Mouse (Mus musculus) monocyte, adult 2 months (primary cell): ENCODE results near the gene Zc2hc1c.
"Not testable (repeated sequence)": the region's sequence is repeated elsewhere in the genome, so short reads cannot be mapped to it uniquely, and the experiment has no call there.

ENCODE experiments used
- DNase-seq, 2 experiments: peaks; one replicate each; pipeline ENCODE4 v3.0.0; 2022; ENCODE audit warnings: low spot score in 2 of 2, low read depth in 1 of 2

Gene Zc2hc1c

DNA sequence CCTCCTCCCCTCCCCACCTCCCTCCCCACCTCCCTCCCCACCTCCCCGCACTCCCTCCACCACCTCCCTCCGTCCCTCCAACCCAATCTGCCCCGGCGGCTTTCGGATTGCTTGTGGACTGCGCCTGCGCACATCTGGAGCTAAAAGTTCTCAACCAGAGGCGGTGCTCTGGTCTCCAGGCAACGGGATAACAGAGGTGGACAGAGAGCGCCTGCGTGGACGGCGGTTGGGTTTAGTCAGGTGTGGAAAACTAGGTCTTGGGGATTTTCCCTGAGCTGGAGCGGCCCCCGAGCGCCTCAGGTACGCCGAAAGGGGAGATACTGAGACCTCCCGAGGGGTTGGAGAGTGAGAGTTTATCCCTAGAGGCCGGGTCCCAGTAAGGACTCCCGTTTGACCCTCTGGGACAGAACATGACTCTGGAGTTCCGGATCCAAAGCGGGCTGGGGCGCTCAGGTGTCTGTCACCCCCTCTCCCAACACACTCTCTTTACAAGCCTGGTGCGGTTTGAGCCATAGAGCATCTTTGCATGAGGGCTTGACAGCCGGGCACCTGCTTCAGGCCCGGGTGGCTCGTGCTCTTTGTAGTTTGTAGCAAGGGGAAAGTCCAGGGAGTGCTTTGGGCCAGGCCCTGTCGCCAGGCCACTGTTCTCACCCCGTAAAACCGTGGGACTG lies at the start of gene Zc2hc1c:
TSS of gene Zc2hc1c (plus strand) at position 106 of the 671 bp plus-strand sequence.
- DNase-seq, result peak in 1 of 2 experiments; percentile 63

DNA sequence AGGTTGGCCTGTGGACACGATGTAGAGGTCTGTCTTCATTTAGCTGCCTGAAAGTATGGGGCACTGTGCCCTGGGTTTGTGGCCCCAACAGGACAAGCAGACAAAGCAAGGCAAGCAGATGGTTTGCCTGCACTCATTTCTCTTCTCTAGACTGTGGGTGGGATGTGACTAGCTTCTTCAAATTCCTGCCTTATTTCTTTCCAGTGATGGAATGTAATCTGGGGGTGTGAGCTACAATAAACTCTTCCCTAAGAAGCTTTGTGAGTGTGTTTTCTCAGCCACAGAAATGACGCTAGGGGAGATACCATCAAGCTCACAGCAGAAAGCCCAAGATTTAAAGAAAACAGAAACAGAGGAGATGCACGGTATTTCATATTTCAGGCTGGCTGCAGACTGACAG lies 36.3 kb upstream of the Zc2hc1c start:
- DNase-seq, result no peak

DNA sequence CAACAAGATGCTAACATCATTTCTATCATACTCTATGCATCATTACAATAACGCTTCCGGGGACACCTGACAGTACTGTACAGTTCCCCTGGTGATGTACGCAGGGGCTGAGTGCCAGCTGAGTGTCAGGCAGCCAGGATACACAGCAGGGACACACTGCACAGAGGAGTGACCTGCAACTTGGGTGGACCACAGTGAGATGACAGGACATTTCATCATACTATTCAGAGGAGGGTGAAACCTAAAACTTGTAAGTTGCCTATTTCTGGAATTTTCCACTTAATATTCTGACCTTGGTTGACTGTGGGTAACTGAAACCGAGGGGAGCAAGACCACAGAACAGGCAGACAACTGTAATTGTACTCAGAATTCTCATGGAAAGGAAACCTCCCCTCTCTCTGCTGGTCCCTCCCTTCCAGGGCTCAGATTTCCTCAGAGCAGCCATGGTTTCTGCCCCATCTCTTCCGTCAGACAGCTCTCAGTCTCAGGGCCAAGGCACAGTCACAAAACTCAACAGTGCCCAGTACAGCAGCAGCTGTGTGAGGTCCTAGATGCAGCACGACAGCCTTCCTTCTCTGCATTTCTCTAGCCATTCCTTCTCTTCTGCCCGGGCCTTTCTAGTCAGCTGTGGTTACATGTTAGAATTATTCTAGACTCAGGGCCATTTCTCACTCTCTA lies 32.2 kb upstream of the Zc2hc1c start:
- DNase-seq, result no peak

DNA sequence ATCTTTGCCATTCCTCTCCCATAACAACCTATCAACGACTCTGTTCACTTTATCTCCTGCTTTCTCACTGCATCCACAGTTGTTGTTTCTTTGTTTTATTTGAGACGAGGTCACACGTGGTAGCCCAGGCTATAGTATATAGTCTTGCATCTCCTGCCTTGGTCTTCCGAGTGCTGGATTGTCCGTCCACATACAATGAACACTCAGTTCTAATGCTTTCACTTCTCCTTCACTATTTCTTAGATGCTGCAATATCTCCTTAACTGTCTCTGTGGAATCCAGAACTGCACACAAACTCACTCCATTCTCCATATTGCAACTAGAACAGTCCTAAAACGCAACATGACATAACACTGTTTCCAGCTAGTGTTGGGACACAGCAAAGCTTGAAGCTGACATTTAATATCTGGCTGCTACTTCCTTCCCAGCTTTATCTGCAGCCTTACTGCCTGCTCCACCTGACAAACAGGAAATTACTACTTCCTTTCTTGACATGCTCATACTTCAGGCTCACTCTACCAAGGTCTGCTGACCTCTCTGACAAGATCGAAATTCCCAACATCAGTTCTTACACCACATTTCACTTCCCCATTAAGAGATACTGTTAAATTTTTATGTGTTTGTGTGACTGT lies 31.3 kb upstream of the Zc2hc1c start:
- DNase-seq, result peak in 1 of 2 experiments; percentile 24

DNA sequence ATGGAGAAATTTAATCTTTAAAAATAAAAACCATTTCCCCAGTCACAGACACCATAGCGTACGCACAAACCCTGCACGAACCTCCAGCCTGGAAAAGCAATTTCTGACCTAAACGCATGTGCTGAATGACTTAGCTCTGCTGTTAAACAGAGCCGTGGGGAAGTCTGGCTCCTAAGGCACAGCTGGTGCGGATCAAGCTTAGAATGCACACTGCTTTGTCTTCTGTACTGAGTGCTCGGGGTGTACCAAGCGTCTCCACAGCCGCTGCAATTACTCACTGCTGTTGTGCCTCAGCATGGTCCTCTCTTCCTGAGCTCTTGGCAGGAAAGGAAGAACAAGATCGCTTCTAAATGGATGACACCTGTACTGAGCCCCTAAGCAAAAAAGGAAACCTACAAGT lies 25.9 kb upstream of the Zc2hc1c start:
- no peak for DNase-seq

DNA sequence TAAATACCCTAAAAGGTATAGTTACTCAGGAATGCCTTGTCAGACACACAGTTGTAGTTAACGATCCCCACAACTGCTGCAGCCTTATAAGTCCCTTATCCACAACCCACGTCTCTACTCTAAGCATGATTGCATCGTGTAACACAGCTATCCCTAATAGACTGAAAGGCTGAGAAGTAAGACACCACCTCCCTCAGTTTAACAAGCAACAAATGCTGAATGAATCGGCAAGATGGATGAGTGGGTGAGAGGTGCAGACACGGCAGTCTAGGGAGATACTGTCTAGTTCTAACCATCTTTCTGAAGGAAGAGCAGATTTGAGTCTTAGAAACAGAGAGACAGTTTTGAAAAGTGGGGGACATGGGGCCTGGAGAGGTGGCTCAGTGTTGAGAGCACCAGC lies 25.2 kb upstream of the Zc2hc1c start:
- DNase-seq, result no peak

DNA sequence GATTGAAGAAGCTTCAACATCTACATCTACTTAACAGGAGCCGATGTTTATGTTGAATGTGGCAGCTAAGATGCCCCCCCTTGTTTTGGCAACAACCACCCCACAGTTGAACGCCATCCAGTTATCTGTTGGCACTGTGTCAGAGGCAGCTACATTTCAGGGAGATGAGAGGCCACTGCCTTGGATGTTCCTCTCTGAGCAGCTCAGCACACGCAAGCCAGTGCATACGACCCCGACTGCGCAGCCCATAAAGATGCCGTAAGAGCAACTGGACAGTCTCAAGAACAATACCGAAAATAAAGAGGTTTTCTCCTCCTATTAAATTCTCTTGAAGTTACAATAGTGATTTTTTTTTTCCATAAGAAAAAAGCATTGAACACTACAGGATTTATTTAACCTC lies 23.9 kb upstream of the Zc2hc1c start:
- no peak for DNase-seq

DNA sequence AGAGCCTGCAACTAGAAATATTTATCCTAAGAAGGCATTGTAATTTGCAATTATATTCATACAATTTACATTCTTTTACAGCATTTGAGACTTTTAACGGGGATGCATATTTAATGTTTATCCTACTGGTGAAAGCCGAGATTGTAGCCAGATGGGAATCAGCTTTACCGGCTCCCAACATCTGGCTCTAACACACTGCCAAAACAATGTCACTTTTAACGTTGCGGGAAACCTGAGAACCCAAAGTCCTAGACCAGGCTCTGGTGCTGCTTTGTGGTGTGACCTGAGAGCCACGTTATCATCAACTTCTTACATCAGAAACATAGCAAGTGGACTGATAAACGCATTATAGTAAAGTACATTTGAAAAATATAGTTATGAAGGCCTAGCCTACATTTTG lies 23.5 kb upstream of the Zc2hc1c start:
- DNase-seq, result no peak

DNA sequence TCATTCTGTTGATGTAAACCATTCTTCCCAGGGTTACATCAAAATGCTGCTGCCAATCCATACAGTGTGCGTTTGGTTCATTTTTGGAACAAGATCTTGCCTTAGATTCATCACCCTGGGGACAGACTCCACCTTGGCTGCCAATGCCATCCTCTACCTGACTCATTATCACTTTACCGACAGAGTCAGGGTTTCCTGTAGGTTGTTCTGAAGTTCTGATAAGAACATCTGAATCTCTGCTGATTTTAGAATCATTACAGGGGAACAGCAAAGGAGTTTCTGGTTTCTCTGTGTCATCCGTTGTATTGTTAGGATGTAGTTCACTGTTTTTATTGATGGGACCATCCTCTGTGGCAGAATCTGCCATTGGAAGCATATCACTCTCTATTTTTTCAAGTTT lies 22.1 kb upstream of the Zc2hc1c start:
- no peak for DNase-seq

DNA sequence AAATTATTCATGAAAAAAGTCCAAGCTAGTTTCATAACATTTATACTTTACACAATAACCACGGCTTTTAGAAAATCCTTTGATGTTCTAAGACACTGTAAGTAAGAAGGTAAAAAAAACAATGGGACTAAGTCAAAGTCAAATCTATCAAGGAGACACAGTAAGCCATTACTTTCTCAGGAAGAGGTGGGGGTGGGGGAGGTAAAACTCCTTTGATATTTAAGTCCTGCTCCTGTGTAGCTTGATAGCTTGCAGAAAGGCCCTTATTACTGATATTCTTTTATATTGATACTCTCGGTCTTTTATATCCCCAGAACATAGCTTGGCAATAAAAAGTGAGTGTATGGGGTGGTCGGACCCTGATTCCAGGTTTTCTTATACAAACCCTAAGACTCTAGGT lies 18.6 kb upstream of the Zc2hc1c start:
- no peak for DNase-seq

DNA sequence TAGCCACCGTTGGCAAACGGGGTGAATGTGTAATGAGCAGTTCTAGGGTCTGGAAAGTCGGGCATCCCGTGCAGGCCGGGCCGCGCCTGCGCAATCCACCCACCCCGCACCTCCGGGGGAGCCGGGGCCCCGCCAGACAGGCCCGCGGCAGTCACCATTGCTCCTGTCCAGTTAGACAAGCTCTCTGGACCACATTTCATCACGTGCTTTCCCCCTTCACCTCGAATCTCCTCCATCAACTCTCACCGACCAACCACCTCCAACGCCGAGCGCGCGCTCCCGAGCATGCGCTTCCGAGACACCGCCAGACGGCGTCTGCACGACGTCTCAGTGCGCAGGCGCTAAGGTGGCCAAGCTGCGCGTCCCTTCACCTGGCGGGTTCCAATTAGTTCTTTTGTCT lies 18.1 kb upstream of the Zc2hc1c start, which contains the start of gene Mlh3:
TSS of gene Mlh3 (minus strand) at position 281 of the 400 bp plus-strand sequence.
- DNase-seq, result peak in 1 of 2 experiments; percentile 43

DNA sequence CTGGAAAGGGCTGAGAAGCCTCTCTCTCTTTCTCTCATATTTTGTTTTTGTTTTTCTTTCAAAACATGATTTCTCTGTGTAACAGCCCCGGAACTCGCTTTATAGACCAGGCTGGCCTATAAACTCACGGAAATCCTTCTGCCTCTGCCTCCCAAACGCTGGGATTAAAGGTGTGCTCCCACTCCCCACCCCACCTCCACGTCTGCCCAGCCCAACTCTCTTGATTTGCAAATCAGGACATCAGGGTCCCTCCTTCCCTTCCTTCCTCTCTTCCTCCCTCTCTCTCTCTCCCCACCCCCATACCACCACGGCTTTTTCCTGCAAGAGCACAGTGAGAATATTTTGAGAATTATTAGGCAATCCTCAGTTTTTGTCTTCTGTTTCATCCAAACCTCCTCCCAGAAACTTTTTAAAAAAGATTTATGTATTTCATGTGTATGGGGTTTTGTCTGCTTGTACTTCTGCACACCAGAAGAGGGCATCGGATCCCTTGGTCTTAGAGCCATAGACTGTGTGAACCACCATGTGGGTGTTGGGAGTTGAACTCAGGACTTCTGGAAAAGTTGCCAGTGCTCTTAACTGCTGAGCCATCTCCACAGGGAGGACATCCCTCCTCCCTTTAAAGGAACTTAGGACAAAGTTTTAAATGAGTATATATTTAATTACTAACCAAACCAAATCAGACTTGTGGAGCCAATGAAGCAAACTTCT lies 17.1 kb upstream of the Zc2hc1c start:
- DNase-seq, result no peak

DNA sequence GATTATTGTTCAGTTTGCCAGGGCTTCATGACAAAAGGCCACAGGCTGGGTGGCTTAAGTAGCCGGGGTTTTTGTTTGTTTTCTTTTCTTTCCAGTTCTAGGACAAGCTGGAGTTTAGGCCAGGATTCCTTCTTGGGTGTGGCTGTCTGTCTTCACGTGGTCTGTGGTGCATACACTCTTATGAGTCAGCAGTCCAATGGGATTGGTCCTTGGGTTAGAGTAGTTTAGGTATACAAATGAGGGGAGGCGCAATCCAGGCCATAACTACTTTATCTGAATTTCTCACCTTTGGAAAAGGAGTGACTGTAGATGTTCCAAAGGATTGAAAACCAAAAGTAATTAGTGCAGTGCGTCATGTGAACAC lies 16.6 kb upstream of the Zc2hc1c start:
- no peak for DNase-seq

DNA sequence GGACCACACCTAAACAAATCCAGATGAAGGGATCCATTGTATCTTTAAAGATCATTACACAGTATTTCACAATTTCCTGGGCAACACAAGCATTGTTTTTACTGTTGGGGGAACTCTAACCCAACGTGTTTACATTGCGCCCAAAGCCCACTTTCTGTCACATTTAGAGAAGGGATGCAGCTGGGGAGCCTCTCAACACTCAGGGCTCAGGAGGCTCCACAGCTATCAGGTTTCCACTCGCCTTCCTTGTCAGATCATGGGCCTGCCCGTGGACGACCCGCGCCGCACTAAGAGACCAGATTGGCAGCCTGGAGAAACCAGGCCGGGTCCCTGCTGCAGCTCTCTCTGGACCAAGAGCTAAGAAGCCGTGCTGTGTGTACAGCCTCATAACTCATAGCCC lies 14.9 kb upstream of the Zc2hc1c start:
- DNase-seq, result no peak

DNA sequence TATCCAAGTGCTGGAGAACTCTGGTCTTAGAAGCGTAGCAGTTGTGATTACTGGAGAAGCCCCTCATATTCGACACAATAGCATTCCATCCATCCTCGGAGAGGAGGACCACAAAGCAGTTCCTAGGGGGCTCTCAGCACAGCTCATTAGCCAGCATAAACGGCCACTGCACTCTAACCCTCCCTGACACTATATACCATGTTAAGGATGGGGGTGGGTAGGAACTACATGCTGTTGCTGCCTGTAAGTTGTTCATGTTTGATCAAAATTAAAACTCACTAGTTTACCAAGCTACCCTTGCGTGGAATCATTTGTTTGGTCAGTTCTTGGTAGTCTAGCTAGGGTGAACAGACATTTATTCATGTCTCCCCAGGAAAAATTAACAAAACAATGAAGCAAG lies 12.1 kb upstream of the Zc2hc1c start:
- DNase-seq, result no peak

DNA sequence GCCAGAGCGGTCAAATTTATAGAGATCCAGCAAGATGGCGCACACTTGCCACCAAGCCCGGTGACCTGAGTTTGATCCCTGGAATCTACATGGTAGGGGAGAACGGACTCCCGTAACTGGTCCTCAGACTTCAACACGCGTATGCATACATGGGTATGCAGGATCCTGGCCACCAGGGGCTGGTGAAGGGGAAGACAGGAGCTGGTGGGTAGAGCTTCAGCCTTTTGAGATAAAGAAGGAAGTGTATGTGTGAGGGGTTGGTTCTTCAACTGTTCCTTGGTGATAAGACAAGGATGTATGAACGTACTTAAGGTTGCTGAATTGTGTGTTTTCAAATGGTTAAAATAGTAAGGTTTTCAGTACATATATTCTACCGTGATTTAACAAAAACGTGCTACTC lies 9.5 kb upstream of the Zc2hc1c start:
- no peak for DNase-seq

DNA sequence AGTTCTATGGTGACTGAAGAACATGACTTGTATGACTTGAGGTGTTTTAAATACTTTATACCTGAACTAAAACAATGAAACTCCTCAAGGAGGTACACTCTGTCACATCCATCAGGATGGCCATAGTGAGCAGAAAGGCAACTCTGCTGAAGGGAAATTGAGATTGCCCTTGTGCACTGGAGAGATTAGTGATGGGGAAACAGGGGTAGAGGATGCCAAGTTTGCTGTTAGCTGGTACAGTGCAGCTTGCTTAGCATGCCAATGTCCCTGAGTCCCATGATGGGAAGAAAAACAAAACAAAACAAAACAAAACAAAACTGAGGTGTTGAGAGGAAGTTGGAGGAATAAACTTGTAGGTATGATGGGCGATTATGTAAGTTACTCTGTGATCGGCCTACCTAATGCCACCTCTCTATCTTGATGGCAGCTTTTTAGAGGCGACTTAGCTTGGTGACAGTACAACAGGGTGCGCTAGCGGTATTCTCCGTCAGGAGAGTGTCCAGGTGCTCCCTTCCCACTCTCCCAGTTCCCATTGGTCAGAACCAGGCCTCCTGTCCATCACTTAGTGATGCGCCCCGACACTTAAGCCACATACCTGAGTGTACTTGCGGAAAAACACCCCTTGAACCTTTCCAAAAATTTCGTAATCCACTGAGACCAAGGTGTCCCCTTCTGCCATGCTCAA lies 8.9 kb upstream of the Zc2hc1c start:
- no peak for DNase-seq

DNA sequence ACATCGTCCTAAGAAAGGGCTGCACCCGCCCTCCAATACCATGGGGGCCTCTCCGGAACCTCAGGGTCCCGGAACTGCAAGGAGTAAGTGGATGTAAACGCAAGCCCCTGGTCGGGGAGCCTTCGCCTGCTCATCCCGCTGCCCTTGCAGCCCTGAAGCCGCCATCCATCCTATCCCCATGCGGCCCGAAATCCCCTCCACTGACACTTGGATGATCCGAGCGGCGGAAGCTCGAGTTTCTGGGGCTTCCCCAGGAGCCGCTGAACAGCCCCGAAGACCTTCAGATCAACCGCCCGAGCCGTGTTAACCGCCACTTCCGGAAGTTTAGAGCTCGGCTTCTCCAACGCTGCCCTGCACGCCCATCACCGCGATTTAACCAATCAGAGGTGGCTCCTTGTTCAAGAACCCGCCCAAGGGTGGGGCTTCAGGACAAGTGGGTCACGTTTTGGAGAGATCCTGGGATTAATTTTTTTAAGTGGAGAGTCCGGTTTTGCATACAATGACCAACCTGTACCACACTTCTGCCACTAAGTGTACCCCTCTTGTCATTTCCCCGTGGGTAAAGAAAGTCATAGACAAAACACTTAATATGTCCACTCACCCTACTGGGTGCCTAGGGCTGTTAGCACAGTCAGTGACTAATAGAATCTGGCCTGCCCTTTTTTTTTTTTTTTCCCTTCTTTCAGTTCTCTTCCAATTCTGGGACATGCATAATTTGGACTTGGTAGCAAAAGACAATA lies 8.1 kb upstream of the Zc2hc1c start:
- DNase-seq, result peak; percentile 92 to 94

DNA sequence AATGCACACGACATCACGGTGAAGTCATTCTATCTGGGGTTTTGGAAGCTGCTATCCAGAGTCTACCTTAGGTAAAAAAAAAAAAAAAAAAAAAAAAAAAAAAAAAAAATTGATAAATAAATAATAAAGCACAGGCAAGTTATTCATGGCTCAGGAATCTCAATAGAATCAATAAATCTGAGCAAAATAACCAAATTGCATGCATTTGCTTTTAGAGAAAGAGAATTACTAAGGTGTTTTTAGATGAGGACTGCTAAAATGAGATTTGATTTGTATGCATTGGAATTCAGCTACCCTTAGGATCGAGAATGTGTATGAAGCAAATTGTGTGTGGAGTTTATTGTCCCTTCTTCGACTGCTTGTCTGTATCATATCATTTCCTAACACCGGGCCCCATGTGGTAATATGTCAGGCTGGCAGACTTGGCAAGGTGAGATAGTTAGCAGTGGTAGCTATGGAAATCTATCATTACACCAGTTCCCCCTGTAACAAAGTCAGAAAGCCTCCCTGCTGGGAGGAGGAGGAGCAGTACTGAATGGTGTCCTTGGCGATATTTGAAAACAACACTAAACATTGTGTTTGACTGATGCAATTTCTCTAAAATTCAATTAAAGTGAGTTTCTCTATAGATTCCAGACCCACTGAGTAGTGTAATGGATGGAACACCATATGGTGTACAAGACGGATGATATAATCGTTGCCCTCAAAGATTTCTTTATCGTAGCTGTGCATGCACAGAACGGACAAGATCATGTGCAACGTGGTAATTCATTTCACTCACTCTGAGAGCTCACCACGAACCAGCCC lies 7.3 kb upstream of the Zc2hc1c start:
- DNase-seq, result no peak

DNA sequence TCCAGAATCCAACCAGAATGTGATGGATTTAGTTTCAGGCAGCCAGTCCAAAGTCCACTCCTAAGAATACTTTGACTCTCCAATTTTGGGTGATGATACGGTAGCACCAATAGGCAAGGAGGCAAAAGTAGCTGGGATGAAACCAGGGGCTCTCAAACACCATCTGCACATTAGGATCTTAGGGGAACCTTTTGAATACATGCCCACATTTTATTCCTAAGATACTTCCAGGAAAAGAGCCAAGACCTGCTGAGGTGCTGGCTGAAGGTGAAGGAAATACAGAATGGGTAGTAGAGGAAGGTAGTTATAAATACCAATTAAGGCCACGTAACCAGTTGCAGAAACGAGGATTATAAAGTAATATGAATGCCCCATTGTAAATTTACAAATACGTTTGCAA lies 6.6 kb upstream of the Zc2hc1c start:
- not testable (repeated sequence) for DNase-seq
